Mouse (Mus musculus) pancreas, adult 10 weeks (tissue): Measurements from ENCODE around the gene Rit1. TPM values are rescaled to one million over a fixed set of nuclear protein-coding genes. Genes with fewer than 3 reads are reported as not detected.

ENCODE experiments used
- polyA plus RNA-seq: library from polyadenylated mRNA; stranded (reverse); fragments of 350-450 nt; fragmentation: Illumina TruSeq; extraction: RNeasy Lipid Tissue Mini Kit (QIAGEN cat#74804); gene quantifications from one replicate; pipeline ENCODE4 v1.2.3, GENCODE M21; 2015; ENCODE audit warnings: low read depth, low replicate concordance; ENCODE audit not compliant: insufficient read depth

Rit1 gene
- 10.9 TPM for polyA plus RNA-seq

GRCm38 (mm10) chr3:88716399-88717197 lies at the start of gene Rit1:
Gene Rit1, plus strand, starts transcription at chr3:88716838.

DNA sequence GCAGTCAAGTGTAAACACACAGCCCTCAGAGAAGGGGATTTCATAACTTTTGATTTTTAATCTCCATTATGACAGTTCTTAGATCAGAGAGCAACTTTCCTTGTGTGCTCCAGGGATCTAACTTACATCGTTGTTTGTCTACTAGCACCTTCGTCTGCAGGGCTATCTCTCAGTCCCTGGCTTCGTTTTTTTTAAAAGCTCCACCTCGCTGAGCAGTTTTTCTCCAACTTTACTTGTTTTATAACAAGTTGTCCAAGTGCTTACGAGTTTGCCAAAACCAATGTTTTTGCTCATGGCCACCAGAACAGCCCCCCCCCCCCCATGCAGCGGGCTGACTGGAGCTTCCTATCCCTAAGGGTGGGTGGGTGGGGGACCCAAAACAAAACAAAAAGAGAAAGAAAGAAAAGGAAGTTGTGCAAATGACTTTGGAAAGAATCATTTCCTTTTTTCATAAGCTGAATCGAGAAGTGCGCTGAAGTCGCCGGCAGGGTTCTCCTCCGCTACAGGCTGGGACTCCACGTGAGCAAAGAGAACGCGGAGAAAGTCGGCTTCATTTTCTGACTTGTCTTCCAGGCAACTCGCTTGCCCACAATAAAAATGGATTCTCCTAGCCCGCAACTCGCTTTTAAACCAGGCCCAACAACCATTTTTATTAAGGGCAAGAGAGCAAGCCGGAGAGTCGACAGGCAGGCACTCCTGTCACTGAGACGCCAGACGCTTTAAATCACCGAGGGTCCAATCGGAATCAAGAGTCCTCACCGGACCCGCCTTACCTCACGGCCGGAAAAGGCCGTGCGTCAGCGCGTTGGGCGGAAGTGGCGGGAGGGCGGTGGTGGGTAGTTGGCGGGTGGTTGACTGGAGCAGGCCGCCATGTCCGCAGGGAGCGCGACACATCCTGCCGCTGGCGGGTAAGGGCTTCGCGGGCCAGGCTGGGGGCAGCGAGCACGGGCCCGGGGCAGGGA lies 31.4 kb upstream of the Rit1 start, which contains the start of gene Khdc4:
Khdc4 (plus strand) TSS at position 824 of the 962 bp plus-strand sequence.

GRCm38 (mm10) chr3:88774939-88775841 lies 58.6 kb downstream of the Rit1 start, which contains the start of gene Syt11:
Gene Syt11, minus strand, starts transcription at chr3:88775164.

Other genes starting within 250 kb of the Rit1 start
- 18.2 TPM for gene Lmna, start 206.9 kb upstream of the Rit1 start, polyA plus RNA-seq
- gene Mex3a, start 184.4 kb upstream of the Rit1 start, polyA plus RNA-seq: 0.13 TPM
- 9.4 TPM for gene Rab25, start 168.5 kb upstream of the Rit1 start, polyA plus RNA-seq
- 43.4 TPM for gene Lamtor2, start 163.8 kb upstream of the Rit1 start, polyA plus RNA-seq
- gene Ubqln4, start 163.1 kb upstream of the Rit1 start, polyA plus RNA-seq: 17.2 TPM
- 80.4 TPM for gene Ssr2, start 141.0 kb upstream of the Rit1 start, polyA plus RNA-seq
- gene Arhgef2, start 110.9 kb upstream of the Rit1 start, polyA plus RNA-seq: 23.6 TPM
- not detected for gene Rxfp4, start 63.7 kb upstream of the Rit1 start, polyA plus RNA-seq
- gene Khdc4, start 31.0 kb upstream of the Rit1 start, polyA plus RNA-seq: 16.3 TPM
- gene Syt11, start 58.3 kb downstream of the Rit1 start, polyA plus RNA-seq: 3.0 TPM
- gene Gon4l, start 118.4 kb downstream of the Rit1 start, polyA plus RNA-seq: 7.9 TPM
- 4.3 TPM for gene Msto1, start 197.2 kb downstream of the Rit1 start, polyA plus RNA-seq
- gene Ash1l, start 233.8 kb downstream of the Rit1 start, polyA plus RNA-seq: 5.7 TPM
- 30.1 TPM for gene Dap3, start 234.3 kb downstream of the Rit1 start, polyA plus RNA-seq